Mouse (Mus musculus): Measurements from ENCODE around the gene Kndc1.

DNA sequence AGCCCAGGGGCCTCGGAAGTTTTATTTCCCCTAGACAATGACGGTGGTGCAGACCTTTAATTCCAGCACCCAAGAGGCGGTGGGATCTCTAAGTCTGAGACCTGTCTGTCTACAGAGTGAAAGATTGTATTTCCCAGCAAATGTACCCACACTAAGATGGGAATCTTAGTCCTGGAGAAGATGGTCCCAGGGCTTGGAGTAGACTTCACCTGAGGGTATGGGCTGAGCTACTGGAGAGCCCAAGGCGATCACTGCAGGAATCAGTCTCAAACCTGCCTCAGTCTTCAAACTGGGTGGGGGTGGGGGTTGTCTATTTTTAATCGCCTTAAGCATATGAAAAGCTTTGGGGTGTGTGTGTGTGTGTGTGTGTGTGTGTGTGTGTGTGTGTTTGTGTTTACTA is 51.5 kb downstream of the Kndc1 start:
- no peak for TF ChIP-seq EP300 (IDR thresholded peaks at IDR 0.05; ENCODE audit: low read depth)
- no peak for TF ChIP-seq CTCF (IDR thresholded peaks at IDR 0.05; ENCODE audit: low read depth)

Measured in liver, postnatal 0 days (tissue).